Mouse (Mus musculus) lung, adult 2 months (tissue): Measurements from ENCODE around the gene Smyd2.

Experiments used
- CTCF ChIP-seq: fragments of 200-500 bp; IDR thresholded peaks from 2 replicates; pipeline ENCODE4 v1.5.1; 2011; ENCODE audit warnings: mild to moderate bottlenecking, low read length, control low read depth; ENCODE audit not compliant: insufficient read depth
- POLR2A ChIP-seq: fragments of 200-500 bp; IDR thresholded peaks from 2 replicates; pipeline ENCODE4 v1.6.1; 2011; ENCODE audit warnings: low read depth, mild to moderate bottlenecking, control low read depth, low read length, borderline replicate concordance; ENCODE audit errors: extremely low read depth

- no peak for TF ChIP-seq POLR2A
- TF ChIP-seq CTCF = no peak
Measured at GRCm38 (mm10) chr1:189941786-189942185, 19.6 kb upstream of the Smyd2 start.
